Mouse (Mus musculus) retina, embryonic 14.5 days (tissue): ENCODE data around the gene Mfap3l.
"Not testable (repeated sequence)": the region's sequence is repeated elsewhere in the genome, so short reads cannot be mapped to it uniquely, and the experiment has no call there.

Source experiments
- DNase-seq: peaks from one replicate; pipeline ENCODE4 v3.0.0-alpha.2; 2015; ENCODE audit warnings: low spot score

Gene Mfap3l

DNA sequence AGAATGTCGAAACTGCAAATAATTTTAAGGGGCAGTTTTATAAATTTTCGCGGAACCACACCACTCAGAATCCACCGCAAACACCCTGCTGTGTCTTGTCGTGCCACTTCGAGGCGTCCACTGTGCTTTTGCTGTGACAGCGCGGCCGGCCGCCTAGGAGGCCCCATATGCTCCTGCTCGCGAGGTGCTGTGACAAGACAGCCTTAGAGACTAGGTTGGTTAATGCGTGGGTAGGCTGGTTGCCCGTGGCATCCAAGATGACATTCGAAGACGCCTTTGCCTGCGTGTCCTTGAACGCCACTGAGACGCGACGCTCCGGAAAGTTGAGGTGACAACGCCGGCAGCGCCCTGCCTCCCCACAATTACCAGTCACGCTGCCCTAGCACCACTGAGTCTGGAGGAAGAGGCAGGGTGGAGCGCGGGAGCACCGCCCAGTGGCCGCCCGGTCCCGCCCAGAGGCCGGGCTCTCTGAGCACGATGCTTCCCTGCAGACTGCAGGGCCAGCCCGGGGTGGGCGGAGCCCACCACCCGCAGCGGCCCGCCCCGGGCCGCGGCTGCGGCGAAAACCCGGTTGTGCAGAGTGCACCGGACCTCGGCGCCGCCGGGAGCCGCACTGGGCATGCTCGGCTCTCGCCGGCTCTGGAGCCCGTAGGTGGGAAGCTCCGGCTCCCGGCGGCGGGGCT lies at the start of gene Mfap3l:
TSS of gene Mfap3l (plus strand) at position 578 of the 683 bp plus-strand sequence.
- peak; percentile 93 for DNase-seq

DNA sequence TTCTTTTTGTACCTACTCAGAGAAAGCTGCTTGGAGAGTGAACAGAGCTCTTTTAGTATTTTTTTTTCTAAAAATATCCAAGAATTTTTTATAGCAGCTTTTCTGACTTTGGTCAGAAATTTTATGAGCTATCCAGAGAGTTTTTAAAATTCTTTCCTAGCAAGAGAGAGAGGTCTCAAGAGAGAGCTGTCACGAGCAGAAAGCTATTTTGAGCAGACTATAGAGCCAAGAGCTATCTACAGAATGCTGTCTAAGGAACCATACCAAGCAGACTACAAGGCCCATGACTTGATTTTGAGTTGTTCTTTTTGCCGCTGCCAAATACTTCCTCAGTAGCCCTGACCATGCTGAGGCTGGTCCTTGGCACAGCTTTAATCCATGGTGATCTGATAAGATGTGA lies 49.3 kb upstream of the Mfap3l start:
- no peak for DNase-seq

DNA sequence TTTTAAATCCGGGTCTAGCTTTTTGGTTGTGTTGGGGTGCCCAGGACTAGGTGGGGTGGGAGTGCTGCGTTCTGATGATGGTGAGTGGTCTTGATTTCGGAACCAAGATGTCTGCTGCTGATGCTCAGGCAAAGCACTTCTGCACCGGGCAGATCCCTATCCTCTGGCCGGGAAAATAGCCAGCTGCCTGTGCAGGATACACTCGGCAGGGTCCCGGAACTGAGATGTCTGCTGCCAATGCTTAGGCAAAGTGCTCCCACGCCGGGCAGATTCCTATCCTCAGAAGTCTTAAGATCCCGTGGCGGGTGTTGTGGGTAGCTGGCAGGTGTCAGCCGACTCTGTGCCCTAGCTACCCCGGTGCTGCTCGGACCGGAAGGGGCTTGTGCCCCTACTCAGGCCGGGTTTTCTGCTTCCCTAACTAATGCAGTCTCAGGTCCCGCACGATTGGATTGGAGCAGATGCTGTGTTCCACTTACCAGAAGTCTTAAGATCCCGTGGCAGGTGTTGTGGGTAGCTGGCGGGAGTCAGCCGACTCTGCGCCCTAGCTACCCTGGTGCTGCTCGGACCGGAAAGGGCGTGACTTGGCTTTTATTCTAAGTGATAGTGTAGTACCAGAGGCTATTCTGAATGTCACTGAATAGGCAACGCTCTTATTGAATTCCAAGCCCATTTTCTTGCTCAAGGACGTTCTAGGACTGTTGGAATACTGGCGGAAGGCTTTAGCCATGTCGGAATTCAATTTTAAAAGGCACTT lies 41.1 kb upstream of the Mfap3l start:
- DNase-seq: not testable (repeated sequence)

DNA sequence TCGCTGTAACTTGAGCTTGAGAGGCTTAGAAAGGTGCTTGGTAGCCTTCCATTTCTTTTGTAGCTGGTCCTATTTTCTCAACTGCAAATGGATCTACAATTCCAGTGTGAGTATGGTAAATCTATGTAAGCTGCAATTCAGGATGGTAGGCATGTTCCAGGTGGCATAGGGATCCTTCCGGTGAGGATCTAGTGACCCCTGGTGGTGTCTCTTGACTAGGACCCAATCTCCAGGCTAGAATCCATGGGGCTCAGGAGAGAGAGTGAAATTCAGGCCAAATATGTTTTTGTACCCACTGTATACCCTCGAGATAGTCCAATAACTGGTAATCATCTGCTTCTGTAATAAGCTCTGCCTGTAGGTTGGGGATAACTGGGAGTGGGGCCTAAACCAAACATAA lies 37.9 kb upstream of the Mfap3l start:
- peak; percentile 40 for DNase-seq

DNA sequence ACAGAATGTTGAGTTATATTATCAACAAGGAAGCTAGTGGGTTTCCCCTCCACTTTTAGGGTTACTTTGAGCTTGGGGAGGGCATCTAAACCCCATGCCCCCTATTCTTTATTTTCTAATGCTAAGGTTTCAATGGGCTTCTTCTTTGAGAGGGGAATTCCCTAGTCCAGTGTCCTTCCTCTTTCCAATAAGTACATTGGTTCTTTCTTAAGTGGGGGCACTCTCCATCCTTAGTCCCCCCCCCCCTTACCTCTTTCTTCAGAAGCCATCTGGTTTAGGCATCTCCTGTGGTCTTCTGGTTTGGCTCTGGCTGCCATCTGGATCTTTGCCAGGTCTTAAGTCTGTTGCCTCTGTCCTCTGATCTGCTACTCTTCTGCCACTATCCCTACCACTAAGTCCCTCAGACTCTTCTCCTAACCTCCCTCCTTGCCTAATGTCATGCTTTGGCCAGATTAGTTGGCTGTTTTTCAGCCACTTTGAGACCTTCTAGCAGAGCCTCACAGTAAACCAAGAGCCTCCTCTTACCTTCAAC lies 21.0 kb upstream of the Mfap3l start:
- no peak for DNase-seq

DNA sequence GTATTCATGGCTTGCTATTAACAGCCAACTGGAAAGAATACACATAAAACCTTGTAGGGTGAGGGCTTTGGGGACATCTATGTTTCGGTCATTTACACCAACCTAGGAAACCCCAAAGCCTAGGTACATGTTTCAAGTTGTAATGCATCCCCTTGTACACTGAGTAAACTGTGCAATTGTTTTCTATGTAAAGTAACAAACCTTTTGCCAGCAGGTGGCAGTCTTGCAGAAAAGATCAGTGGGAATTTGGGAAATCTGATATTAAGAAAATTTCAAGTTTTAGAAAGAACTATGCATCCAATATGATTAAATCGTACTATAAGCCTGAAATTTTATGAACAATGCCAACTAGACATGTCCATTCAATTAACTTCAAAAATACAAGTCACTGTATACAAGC lies 15.7 kb upstream of the Mfap3l start:
- peak; percentile 80 for DNase-seq

DNA sequence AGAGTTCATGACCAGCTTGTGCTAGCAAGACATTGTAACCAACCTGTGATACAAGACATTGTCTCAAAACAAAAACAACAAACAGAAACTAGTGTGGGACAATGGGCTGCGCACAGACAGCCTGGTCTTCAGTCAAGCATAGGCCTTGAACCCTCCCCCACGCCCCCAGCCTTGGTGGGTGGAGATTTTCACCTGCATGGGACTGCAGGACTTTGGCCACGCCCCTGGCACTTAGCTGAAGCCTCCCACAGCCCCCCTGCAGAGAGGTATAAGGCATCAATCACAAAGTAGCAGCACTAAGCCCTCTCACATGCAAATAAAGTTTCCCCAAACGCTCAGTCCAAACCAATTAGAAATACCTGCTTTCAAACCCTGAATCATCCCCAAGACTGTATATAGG lies 11.1 kb upstream of the Mfap3l start:
- no peak for DNase-seq

DNA sequence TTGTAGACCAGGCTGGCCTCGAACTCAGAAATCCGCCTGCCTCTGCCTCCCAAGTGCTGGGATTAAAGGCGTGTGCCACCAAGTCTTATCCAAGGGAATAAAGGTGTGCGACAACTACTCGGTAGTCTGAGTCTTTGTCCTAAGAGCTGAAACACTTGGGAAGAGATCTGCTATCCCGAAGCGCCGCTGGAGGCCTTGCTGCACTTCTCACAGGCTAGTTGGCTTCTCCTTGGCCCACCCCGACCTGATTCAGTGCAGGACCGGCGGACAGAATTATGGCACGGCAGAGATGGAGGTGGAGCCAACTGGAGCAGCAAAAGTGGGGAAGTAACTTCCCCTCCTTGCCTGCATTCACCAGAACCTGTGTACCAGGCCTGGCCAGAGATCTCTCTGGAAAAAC lies 10.6 kb upstream of the Mfap3l start:
- DNase-seq: no peak

DNA sequence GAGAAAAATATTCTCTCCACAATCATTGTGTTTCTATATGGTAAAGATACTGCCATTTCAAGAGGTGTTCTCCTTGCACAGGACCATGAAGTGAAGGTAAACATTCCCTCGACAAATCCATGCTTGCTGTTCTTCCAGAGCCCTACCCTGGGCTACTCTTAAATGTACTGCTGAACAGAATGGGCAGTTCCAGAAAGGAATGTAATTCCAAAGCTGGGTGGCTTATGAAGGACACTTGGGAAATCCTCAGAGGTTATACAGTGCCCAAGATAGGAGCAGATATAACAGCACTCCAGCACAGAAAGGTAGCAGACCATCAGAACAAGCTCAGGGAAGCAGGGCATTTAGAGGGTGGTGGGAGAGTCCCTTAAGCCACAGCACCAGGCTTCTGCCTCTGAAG lies 9.2 kb upstream of the Mfap3l start:
- DNase-seq: no peak

DNA sequence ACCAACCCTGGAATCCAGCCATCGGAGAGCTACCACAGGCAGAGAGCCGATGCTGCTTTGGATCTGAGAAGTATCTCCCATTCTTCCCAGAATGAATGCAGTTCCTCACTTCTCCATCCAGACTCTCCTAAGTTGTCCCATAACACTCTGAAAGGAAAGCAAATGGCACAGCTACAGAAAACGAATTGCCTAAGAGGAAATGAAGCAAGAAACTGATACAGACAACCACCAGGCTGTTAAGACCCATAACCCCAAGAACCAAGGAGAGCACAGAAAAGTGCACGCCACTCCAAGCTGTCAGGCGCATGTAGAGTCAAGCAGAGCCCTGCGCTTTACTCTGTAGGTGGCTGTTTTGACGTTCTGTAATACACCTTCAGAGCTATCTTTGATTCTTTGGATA lies 7.9 kb upstream of the Mfap3l start:
- DNase-seq: no peak

DNA sequence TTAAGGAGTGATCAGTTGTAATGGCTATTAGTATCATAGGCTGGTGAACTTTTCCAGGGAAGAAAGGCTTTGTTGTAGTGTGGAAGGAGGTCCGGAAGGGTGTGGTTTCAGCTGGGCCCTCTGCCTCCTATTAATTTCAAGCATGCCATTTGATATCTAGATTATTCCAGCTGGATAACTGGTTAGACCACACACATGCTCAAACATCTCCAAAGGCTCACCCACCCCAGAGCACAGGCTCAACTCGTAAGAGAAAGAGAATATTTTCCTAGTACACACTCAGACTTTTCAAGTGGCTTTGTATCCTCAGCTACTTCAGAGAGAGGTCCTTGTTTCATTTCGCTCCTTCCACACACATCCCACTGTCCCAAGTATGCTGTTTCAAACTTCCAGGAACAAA lies 4.7 kb upstream of the Mfap3l start:
- peak; percentile 25 for DNase-seq

DNA sequence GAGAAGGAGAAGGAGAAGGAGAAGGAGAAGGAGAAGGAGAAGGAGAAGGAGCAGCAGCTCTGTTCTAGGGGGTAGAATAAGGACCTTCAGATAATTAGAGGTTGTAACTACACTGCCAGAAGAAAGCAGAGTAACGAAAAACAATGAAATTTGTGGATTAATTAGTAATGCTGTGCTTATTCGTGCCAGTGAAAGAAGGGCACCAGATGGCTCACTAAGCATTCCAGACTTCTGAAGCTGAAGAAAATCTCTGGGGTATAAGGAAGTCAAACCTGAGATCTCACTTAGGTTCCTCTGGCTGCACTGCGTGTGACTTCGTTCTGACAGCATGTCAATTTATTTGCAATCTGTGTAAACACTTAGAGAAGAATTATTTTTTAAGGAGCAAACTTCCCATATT lies 3.6 kb upstream of the Mfap3l start:
- no peak for DNase-seq

DNA sequence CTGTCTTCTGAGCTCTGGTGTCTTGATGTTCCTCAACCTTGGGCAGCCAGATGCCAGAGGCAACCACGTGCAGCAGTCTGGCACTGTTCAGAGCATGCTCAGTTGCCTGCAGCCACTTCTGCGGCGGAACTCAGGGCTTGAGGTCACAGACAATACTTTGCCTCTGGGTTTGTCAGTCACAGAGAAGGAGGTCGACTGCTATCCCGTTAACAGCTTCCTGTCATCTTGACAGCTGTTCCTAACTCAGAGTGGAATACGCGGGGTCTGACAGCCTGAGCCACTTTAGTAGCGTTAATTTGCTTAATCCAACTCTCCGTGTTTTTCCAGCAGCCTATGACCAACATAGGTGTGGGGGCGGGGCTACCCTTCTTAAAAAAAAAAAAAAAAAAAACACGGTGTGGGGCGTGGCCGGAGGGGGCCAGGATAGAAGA lies 1.1 kb upstream of the Mfap3l start:
- DNase-seq: peak; percentile 86

DNA sequence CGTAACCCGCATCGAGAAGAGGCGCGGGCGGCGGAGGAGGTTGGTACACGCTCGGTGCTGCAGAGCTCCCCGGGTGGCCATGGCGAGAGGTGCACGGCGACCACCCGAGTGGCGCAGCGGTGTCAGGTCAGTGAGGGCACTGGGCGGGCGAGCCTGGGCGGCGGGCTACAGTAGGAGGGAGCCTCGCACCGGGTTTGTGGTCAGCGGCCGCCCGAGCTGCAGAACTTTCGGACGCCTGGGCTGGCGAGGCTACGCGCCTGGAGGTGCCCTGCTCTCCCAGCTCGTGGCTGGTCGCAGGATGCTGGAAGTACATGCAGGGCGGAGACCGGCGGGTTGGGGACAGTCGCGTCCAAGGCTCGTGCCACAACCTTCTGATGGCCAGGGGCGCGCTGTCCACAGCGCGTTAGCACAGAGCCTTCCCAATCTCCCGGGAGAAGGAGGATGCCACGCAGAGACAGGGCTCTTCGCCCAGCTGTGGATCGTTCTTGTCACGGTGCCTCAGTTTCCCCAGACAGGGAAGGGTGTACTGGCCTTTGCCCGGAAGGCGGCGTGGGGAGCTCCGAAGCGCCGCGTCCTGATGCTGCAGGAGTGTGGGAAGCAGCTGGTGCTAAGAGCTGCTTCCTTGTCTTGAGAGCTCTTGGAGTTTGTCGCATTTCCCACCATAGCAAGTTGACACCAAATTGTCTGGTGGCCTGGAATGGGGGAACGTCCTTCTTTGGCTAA lies 467 bp downstream of the Mfap3l start:
- DNase-seq: peak; percentile 58

DNA sequence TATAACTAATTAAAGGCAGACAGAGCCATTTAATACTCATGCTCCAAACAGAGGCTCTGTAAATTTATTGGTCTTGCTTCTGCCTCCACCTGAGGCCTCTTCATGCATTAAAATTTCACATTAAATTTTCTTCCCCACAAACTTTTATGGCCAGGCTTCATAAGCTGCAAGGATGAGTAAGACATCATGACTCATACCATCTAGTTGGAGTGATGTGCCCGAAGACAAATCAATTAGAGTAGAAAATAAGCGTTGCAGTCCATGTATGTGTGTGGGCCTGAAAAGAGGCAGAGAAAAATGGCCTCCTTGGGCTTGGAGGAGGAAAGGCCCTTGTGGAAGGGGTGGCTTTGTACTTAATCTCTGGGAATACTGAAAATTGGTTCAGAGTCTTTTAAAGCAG lies 2.3 kb downstream of the Mfap3l start:
- no peak for DNase-seq

DNA sequence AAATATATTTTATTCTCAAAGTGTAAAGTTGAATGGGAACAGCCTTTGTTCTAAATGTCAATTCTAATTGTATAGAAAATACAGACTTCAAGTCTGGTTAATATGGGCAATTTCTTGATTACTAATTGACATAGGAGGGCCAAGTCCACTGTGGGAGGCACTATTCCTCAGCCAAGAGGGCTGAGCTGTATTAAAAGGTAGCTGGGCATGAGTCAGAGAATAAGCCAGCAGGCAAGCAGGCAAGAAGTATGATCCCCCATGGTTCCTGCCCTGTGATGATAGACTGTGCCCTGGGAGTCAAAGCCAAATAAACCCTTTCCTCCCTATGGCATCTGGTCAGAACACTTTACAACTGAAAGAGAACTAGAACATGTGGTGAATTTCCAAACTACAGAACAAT lies 3.2 kb downstream of the Mfap3l start:
- no peak for DNase-seq

DNA sequence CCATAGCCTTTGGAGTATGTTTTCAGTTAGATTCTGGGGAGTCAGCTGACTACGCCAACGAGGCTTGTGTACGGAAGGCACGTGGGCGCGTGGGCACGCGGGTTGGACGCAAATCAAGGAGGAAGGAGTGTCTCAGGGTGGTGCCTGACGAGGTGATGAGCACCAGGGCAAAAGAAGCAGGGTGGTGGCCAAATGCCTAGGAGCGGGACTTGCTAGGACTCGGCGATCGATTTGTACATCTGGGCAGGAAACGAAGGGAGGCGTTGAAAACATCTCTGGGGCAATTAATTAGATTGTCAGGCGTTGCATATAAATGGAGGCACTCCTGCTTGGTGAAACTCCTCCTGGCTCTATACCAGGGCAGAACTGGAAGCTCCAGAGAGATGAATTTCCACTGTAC lies 7.4 kb downstream of the Mfap3l start:
- DNase-seq: no peak

DNA sequence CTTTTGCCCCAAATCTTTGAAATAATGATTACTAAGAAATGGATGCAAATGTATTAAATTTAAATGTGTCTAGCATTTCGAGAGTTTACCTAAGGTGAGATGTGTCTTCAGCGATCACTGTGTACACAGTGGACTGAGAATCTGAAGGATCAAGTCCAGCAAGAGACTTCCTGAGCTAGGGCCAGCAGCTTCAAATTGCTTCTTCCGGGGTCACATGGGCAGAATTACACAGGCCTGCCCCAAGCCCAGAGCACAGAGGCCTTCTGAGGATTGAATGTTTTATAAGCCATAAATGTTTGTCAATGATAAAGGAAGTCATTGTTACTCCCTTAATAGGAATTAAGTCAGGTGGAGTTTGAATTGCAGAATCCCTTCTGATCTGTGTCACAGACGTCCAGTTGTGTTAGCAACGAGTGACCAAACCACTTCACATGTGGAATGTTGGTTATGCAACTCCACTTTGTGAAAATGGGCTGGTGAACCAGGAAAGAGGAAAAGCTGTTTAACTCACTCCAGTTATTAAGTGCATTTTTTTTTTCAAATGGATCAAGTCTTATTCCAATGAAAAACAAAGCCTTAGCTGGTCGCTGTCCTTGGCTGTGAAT lies 10.9 kb downstream of the Mfap3l start:
- no peak for DNase-seq

DNA sequence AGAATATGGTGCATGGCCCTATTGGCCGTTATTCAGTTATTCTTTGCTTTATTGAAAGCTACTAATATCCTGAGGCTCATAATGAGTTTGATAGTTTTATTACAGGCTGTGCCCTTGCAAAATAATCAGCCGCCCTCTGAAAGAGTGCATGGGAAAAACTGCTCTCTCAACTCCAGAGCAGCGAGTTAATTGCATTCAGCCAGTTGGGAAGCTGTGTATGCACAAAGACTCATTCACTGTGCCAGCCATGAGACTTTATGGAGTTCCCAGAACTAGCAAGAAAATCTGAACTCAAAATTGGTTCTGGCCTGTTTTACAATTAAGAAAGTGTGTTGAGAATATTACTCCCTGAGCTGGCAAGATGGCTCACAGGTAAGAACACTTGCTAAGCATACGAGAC lies 12.5 kb downstream of the Mfap3l start:
- DNase-seq: no peak

DNA sequence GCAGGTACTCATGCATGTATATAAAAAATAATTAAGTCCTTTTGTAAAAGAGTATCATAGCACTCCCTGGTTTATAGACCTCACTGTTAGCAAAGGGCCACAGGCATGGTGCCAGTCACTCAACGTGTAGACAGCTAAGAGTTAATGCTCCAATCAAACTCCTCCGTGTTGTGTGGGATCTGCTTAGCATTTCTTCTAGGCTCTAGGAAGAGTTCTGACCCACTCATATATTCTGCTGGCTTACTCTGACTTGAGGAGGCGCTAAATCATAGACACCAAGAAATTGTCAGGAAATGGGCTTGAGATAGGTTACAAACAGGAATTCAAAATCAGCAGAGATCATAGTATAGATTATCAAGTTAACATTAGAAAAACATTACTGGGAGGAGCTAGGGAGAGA lies 13.3 kb downstream of the Mfap3l start:
- no peak for DNase-seq

DNA sequence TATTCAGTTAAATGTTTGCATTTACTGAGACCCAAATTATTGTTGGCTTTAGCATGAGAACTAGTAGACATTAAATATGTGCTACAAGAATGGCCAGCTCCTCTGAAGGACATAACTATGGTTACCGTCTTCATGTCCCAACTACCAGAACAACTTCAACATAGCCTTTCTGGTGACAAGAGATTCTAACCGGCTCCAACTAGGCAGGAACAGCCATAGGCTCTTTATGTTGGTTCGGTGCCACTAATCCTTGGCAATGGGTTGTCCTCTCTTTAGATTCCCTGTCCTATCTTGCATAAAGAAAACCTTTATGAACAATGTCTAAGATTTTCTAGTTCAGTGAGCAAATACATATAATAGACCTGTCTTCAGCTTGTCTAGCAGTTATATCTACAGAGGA lies 14.7 kb downstream of the Mfap3l start:
- no peak for DNase-seq

DNA sequence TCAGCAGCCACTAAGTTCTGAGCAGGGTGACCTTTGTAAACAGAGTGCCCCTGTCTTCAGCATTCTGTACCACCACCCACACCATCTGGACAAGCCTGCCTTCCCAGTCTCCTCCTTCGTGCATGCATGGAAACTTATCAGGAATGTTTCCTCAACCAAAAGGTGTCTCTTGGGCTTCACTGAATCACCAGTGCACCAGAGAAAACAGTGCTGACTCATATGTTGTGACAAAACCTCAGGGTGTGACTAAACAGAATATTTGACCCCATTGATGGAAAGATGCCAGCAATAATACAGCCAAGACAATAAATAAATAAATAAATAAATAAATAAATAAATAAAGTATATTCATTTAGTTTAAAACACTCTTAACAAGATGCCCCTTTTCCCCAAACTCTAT lies 16.5 kb downstream of the Mfap3l start:
- DNase-seq: no peak

DNA sequence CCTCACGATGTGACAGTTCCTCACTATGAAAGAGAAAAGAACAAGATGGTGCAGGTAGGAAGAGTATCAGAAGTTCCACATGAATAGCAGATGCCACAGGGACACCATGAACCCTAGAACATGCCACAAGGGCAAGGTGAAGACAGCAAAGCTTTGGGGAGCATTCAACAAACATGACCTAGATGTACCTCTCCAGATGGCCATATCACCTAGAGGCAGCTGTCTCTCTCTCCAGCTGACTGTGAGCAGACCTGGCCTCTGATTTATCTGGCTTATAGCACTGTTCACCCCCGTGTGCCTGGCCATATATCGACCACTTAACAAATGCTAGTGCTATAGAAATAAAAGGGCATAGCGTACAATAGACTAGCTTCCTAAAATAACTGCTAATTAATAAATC lies 17.5 kb downstream of the Mfap3l start:
- no peak for DNase-seq
